Mouse (Mus musculus) MN1 (cell line): ENCODE results near the gene Gm14322.
"Not testable (repeated sequence)": the region's sequence is repeated elsewhere in the genome, so short reads cannot be mapped to it uniquely, and the experiment has no call there.

Experiments used
- DNase-seq: peaks from one replicate; pipeline ENCODE4 v3.0.0-alpha.2; 2016; ENCODE audit warnings: low spot score

Gm14322 gene

GRCm38 (mm10) chr2:177758941-177759558 lies at the start of gene Gm14322:
Gene Gm14322 (plus strand): TSS chr2:177759288.
- peak; percentile 54 for DNase-seq

DNA sequence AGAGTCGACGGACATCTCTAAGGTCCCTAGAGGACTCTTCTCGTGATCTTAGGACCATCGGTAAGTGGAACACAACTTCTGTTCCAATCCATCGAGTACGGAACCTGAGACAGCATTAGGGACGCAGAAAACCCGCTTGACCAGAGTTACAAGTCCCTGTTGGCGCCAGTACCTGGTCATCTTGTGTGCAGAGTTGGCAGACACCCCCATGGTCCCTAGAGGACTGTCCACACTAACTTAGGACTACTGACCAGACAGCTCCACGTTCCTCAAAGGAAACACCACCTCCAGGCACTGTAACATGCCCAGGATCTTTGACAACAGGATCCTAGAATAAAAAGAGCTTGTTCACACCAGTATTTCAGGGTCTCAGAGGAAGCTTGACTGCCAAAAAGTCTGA lies 17.6 kb upstream of the Gm14322 start:
- not testable (repeated sequence) for DNase-seq

- not testable (repeated sequence) for DNase-seq
These were observed 28.3 kb downstream of the Gm14322 start for GRCm38 (mm10) chr2:177787351-177787750.

GRCm38 (mm10) chr2:177806170-177806569 lies 47.1 kb downstream of the Gm14322 start:
- DNase-seq, result not testable (repeated sequence)
